Mouse (Mus musculus): ENCODE data around the gene Sipa1l2.

GRCm38 (mm10) chr8:125369491-125370236 lies 199.9 kb downstream of the Sipa1l2 start:
- TF ChIP-seq CTCF (IDR thresholded peaks at IDR 0.05; ENCODE audit: control insufficient read depth, insufficient read depth, insufficient replicate concordance, low read depth, low read length) (no peak), POLR2A (IDR thresholded peaks at IDR 0.05; ENCODE audit: control insufficient read depth, low read depth, low read length) (no peak)
